Mouse (Mus musculus): ENCODE data around the gene Atp10b. TPM values are rescaled to one million over a fixed set of nuclear protein-coding genes. Genes with fewer than 3 reads are reported as not detected.

Atp10b gene
- polyA plus RNA-seq, 1 experiment from 2014 or later: 0.28 TPM

GRCm38 (mm10) chr11:43232073-43232472 lies 82.4 kb downstream of the Atp10b start:
- ATAC-seq (ENCODE audit: low read depth): no peak
- no peaks in the 10 kb centered on the region for H3K4me1 ChIP-seq (replicated peaks; ENCODE audit: control insufficient read depth, insufficient read depth, low read length)
- no peaks in the 10 kb centered on the region for H3K27me3 ChIP-seq (ENCODE audit: control insufficient read depth, insufficient read depth, low read depth, low read length)
- H3K4me2 ChIP-seq (ENCODE audit: low read depth, low read length): no peak overlapping the region
- no peak overlapping the region for H3K9ac ChIP-seq (ENCODE audit: low read length)
- no peaks in the 10 kb centered on the region for H3K36me3 ChIP-seq (ENCODE audit: control insufficient read depth, insufficient read depth, low read length)
- no peaks in the 10 kb centered on the region for H3K9me3 ChIP-seq (ENCODE audit: control insufficient read depth, low read length)
- 75% methylated on average over 7 of the region's 7 CpGs for WGBS
- no peak overlapping the region for H3K4me3 ChIP-seq (ENCODE audit: low read length)
- H3K27ac ChIP-seq (ENCODE audit: low read length): no peak overlapping the region

- Histone ChIP-seq H3K27ac (ENCODE audit: low read length) (no peak overlapping the region), H3K9me3 (ENCODE audit: control insufficient read depth, low read length) (no peaks in the 10 kb centered on the region), H3K9ac (ENCODE audit: low read length) (no peak overlapping the region), H3K36me3 (ENCODE audit: control insufficient read depth, insufficient read depth, low read length) (no peaks in the 10 kb centered on the region), H3K4me3 (ENCODE audit: low read length) (no peak overlapping the region), H3K4me1 (replicated peaks; ENCODE audit: control insufficient read depth, insufficient read depth, low read length) (no peaks in the 10 kb centered on the region), H3K4me2 (ENCODE audit: low read depth, low read length) (no peak overlapping the region), H3K27me3 (ENCODE audit: control insufficient read depth, insufficient read depth, low read depth, low read length) (no peaks in the 10 kb centered on the region)
- ATAC-seq (ENCODE audit: low read depth): no peak
- 80% methylated on average over 8 of the region's 8 CpGs for WGBS
These were observed 86.8 kb downstream of the Atp10b start for GRCm38 (mm10) chr11:43236360-43237039.

- H3K9ac ChIP-seq (ENCODE audit: low read length): no peak overlapping the region
- WGBS: 93% methylated on average over 8 of the region's 8 CpGs
- ATAC-seq (ENCODE audit: low read depth): no peak
These were observed 90.1 kb downstream of the Atp10b start for GRCm38 (mm10) chr11:43239804-43240203.

GRCm38 (mm10) chr11:43253034-43253433 lies 103.4 kb downstream of the Atp10b start:
- no peak for ATAC-seq (ENCODE audit: low read depth)
- Histone ChIP-seq H3K9me3 (ENCODE audit: control insufficient read depth, low read length) (no peaks in the 10 kb centered on the region), H3K4me2 (ENCODE audit: low read depth, low read length) (no peak overlapping the region), H3K27ac (ENCODE audit: low read length) (no peak overlapping the region), H3K36me3 (ENCODE audit: control insufficient read depth, insufficient read depth, low read length) (no peaks in the 10 kb centered on the region), H3K27me3 (ENCODE audit: control insufficient read depth, insufficient read depth, low read depth, low read length) (no peaks in the 10 kb centered on the region), H3K9ac (ENCODE audit: low read length) (no peak overlapping the region), H3K4me1 (replicated peaks; ENCODE audit: control insufficient read depth, insufficient read depth, low read length) (no peaks in the 10 kb centered on the region), H3K4me3 (ENCODE audit: low read length) (no peak overlapping the region)
- WGBS: 38% methylated on average over 6 of the region's 6 CpGs

More at GRCm38 (mm10) chr11:43239804-43240203, 90.1 kb downstream of the Atp10b start:
- Histone ChIP-seq H3K4me2 (ENCODE audit: low read depth, low read length) (no peak overlapping the region), H3K4me1 (replicated peaks; ENCODE audit: control insufficient read depth, insufficient read depth, low read length) (no peaks in the 10 kb centered on the region), H3K4me3 (ENCODE audit: low read length) (no peak overlapping the region), H3K27ac (ENCODE audit: low read length) (no peak overlapping the region), H3K9me3 (ENCODE audit: control insufficient read depth, low read length) (no peaks in the 10 kb centered on the region), H3K27me3 (ENCODE audit: control insufficient read depth, insufficient read depth, low read depth, low read length) (no peaks in the 10 kb centered on the region), H3K36me3 (ENCODE audit: control insufficient read depth, insufficient read depth, low read length) (no peaks in the 10 kb centered on the region)

- Histone ChIP-seq H3K4me2 (ENCODE audit: low read depth, low read length) (no peak overlapping the region), H3K36me3 (ENCODE audit: control insufficient read depth, insufficient read depth, low read length) (no peaks in the 10 kb centered on the region), H3K27me3 (ENCODE audit: control insufficient read depth, insufficient read depth, low read depth, low read length) (no peaks in the 10 kb centered on the region), H3K4me3 (ENCODE audit: low read length) (no peak overlapping the region), H3K27ac (ENCODE audit: low read length) (no peak overlapping the region), H3K9me3 (ENCODE audit: control insufficient read depth, low read length) (no peaks in the 10 kb centered on the region), H3K9ac (ENCODE audit: low read length) (no peak overlapping the region), H3K4me1 (replicated peaks; ENCODE audit: control insufficient read depth, insufficient read depth, low read length) (no peaks in the 10 kb centered on the region)
- no peak for ATAC-seq (ENCODE audit: low read depth)
- 69% methylated on average over 4 of the region's 4 CpGs for WGBS
These were observed 105.6 kb downstream of the Atp10b start for GRCm38 (mm10) chr11:43255262-43255661.

- Histone ChIP-seq H3K27me3 (ENCODE audit: control insufficient read depth, insufficient read depth, low read depth, low read length) (no peaks in the 10 kb centered on the region), H3K36me3 (ENCODE audit: control insufficient read depth, insufficient read depth, low read length) (no peaks in the 10 kb centered on the region), H3K27ac (ENCODE audit: low read length) (no peak overlapping the region), H3K4me3 (ENCODE audit: low read length) (no peak overlapping the region), H3K4me2 (ENCODE audit: low read depth, low read length) (no peak overlapping the region), H3K4me1 (replicated peaks; ENCODE audit: control insufficient read depth, insufficient read depth, low read length) (no peaks in the 10 kb centered on the region), H3K9ac (ENCODE audit: low read length) (no peak overlapping the region), H3K9me3 (ENCODE audit: control insufficient read depth, low read length) (no peaks in the 10 kb centered on the region)
- ATAC-seq (ENCODE audit: low read depth): no peak
- WGBS: 70% methylated on average over 3 of the region's 3 CpGs
These were observed 107.6 kb downstream of the Atp10b start for GRCm38 (mm10) chr11:43257291-43257690.

- no peaks in the 10 kb centered on the region for H3K4me1 ChIP-seq (replicated peaks; ENCODE audit: control insufficient read depth, insufficient read depth, low read length)
- H3K9me3 ChIP-seq (ENCODE audit: control insufficient read depth, low read length): no peaks in the 10 kb centered on the region
- H3K36me3 ChIP-seq (ENCODE audit: control insufficient read depth, insufficient read depth, low read length): no peaks in the 10 kb centered on the region
- no peak overlapping the region for H3K4me2 ChIP-seq (ENCODE audit: low read depth, low read length)
- no peak overlapping the region for H3K27ac ChIP-seq (ENCODE audit: low read length)
- no peaks in the 10 kb centered on the region for H3K27me3 ChIP-seq (ENCODE audit: control insufficient read depth, insufficient read depth, low read depth, low read length)
- 41% methylated on average over 7 of the region's 7 CpGs for WGBS
- H3K9ac ChIP-seq (ENCODE audit: low read length): no peak overlapping the region
- ATAC-seq (ENCODE audit: low read depth): no peak
- H3K4me3 ChIP-seq (ENCODE audit: low read length): no peak overlapping the region
These were observed 108.1 kb downstream of the Atp10b start for GRCm38 (mm10) chr11:43257781-43258180.

GRCm38 (mm10) chr11:43263548-43264218 lies 114.0 kb downstream of the Atp10b start:
- no peak overlapping the region for H3K27ac ChIP-seq (ENCODE audit: low read length)
- 48% methylated on average over 3 of the region's 3 CpGs for WGBS
- no peaks in the 10 kb centered on the region for H3K9me3 ChIP-seq (ENCODE audit: control insufficient read depth, low read length)
- ATAC-seq (ENCODE audit: low read depth): 0 out of 2 replicates have a peak, but pooled peaks have one; percentile 47
- no peaks in the 10 kb centered on the region for H3K27me3 ChIP-seq (ENCODE audit: control insufficient read depth, insufficient read depth, low read depth, low read length)
- H3K36me3 ChIP-seq (ENCODE audit: control insufficient read depth, insufficient read depth, low read length): no peaks in the 10 kb centered on the region
- no peaks in the 10 kb centered on the region for H3K4me1 ChIP-seq (replicated peaks; ENCODE audit: control insufficient read depth, insufficient read depth, low read length)
- H3K4me2 ChIP-seq (ENCODE audit: low read depth, low read length): no peak overlapping the region
- no peak overlapping the region for H3K9ac ChIP-seq (ENCODE audit: low read length)
- H3K4me3 ChIP-seq (ENCODE audit: low read length): no peak overlapping the region

GRCm38 (mm10) chr11:43267505-43267904 lies 117.8 kb downstream of the Atp10b start:
- Histone ChIP-seq H3K4me3 (ENCODE audit: low read length) (no peak overlapping the region), H3K9ac (ENCODE audit: low read length) (no peak overlapping the region), H3K9me3 (ENCODE audit: control insufficient read depth, low read length) (no peaks in the 10 kb centered on the region), H3K27me3 (ENCODE audit: control insufficient read depth, insufficient read depth, low read depth, low read length) (no peaks in the 10 kb centered on the region), H3K4me2 (ENCODE audit: low read depth, low read length) (no peak overlapping the region), H3K4me1 (replicated peaks; ENCODE audit: control insufficient read depth, insufficient read depth, low read length) (no peaks in the 10 kb centered on the region), H3K36me3 (ENCODE audit: control insufficient read depth, insufficient read depth, low read length) (no peaks in the 10 kb centered on the region), H3K27ac (ENCODE audit: low read length) (no peak overlapping the region)
- 69% methylated on average over 3 of the region's 3 CpGs for WGBS
- no peak for ATAC-seq (ENCODE audit: low read depth)
